Mouse (Mus musculus): ENCODE data around the gene Esp8.
A peak's percentile ranks its signal among the peaks of the same experiment; 100 is the strongest.
"Not testable (repeated sequence)": the region's sequence is repeated elsewhere in the genome, so short reads cannot be mapped to it uniquely, and the experiment has no call there.

Gene Esp8

DNA sequence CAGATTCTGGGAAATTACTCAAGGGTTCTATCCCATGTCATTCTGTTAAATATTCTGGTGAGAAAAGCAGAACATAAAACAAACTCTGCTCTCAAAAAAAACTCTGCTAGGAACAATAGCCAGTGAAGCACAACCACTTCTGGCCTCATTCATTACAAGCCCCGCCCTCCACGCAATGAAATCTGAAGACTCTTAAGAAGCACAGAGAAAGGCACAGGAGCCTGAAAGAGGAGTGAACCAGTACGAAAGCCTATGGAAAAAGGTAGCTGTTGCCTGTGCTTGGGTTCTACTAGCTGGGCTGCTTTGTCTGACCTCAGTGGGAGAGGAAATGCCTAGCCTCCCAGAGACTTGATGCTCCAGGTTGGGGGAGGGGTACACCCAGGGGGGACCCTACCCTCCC, at the start of gene Esp8:
Gene Esp8 (plus strand): TSS at position 205 of the 400 bp plus-strand sequence.
- DNase-seq, result peak; percentile 24

GRCm38 (mm10) chr17:40483566-40483965, 36.3 kb upstream of the Esp8 start:
- not testable (repeated sequence) for DNase-seq

- not testable (repeated sequence) for DNase-seq
These were observed 24.2 kb upstream of the Esp8 start for GRCm38 (mm10) chr17:40495468-40496185.

DNA sequence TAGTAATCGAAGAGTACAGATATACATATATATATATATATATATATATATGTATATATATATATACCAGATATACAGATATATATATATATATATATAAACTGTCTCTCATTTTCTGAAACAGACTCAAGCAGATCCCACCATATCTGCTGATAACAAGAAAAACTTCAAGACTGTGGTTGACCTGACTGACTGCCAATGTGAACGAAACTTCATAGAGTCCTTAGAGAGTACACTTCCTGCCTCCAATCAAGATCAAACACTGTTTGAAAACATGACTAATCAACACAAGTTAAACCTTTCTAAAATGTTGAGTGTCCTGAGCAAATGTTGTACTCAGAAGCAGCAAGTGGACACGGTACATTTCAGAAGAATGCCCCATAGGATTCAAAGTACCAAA, 10.0 kb downstream of the Esp8 start:
- no peak for DNase-seq

GRCm38 (mm10) chr17:40531147-40531546, 11.3 kb downstream of the Esp8 start:
- DNase-seq, result no peak

- DNase-seq, result not testable (repeated sequence)
These were observed 27.2 kb downstream of the Esp8 start for GRCm38 (mm10) chr17:40547005-40547404.

- no peak for DNase-seq
These were observed 33.6 kb downstream of the Esp8 start for GRCm38 (mm10) chr17:40553470-40553869.

DNA sequence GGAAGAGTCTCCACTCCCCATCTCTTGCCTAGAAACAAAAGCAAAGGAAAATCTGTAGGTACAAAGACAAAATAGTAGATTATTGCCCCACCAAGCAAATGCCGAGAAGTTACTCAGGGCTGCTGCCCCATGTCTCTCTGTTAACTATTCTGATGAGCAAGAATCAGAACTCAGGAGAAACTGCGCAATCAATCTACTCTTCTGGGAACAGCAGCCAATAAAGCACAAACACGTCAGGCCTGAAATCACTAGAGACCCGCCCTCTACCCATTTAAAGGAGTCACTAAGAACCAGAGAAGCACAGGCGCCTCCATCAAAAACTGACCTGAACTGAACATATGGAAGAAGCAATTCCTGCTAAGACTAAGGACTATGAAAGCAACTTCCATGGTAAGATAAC, 41.4 kb downstream of the Esp8 start, which contains the start of gene Esp6:
Gene Esp6 (plus strand): TSS at position 301 of the 400 bp plus-strand sequence.
- DNase-seq, result no peak

All from lung, postnatal 36 days (tissue).